Mouse (Mus musculus): ENCODE measurements around the gene Emsy. TPM values are rescaled to one million over a fixed set of nuclear protein-coding genes. Genes with fewer than 3 reads are reported as not detected.

Gene Emsy
- total RNA-seq, 2 experiments from 2014 or later = 60.9 to 63.1 TPM

DNA sequence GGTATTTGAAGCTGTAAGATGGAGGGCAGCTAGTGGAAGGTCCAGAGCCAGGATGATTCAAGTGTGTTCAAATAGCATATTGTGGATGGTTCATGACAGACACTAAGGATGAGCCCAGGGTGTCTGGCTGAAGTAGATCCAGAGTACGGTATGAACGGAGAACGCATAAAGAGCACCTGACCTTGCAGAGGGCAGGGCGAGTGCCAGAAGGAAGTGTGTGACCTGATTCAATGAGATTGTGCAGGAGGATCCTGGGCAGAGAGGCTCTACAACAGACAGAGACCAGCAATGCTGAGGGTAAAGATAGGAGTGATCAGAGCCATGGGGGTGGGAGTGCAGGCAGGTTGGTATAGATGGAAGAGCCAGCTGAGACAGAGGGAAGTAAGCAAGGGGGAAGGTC is 14.2 kb upstream of the Emsy start:
- no peak for DNase-seq (ENCODE audit: low spot score in 2 of 2)

DNA sequence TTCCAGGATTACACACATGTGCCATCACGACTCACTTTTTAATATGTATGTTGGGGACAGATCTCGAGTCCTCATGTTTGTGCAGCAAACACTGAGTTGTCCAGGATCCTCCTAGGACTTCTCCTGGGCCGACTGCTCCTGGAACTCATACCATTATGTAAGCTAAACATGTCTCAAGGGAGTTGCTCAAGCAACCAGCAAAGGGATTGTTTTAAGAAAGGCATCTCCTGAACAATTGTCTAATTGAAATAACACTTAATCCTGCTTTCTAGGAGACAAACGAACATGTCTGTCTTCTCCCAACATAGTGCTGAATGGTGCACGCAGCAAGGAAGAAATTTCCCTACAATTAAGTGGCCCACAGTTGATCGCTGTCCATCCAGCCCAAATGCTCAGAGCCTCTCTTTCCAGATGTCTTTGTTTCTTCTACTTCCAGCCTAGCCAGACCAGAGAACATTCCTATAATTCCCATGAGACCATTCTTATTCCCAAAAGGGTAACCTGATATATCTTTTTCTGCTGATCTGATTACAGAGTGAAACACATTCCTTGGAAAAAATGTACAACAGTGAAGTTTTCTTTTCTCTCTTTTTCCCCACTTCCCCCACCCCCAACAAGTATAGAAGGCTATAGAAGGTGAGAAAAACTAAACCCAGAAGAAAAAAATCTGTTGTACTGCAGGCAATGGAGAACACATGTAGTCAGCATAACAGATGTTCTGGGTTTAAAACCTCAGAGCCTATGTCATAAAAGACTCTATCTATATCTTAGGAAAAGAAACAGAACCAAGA is 11.6 kb upstream of the Emsy start:
- DNase-seq (ENCODE audit: low spot score in 2 of 2) = no peak

DNA sequence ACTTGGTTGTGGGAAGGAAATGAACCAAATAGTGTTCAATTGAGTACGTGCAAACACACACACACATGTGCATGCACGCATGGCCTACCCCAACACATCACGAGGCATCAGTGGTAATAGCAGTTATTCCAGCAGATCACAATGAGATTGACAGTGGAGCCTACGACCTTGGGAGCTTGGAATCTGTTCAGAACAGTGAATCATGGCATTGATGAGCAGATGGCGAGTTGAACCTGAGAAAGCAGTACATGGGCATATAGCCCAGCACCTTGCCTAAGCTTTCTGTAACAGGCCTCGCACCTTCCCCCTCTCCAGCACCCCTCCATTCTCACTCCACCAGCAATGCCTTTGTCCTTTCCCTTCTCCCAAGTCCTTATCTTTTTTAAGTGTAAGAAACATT is 9.1 kb upstream of the Emsy start:
- DNase-seq (ENCODE audit: low spot score in 2 of 2) = no peak

DNA sequence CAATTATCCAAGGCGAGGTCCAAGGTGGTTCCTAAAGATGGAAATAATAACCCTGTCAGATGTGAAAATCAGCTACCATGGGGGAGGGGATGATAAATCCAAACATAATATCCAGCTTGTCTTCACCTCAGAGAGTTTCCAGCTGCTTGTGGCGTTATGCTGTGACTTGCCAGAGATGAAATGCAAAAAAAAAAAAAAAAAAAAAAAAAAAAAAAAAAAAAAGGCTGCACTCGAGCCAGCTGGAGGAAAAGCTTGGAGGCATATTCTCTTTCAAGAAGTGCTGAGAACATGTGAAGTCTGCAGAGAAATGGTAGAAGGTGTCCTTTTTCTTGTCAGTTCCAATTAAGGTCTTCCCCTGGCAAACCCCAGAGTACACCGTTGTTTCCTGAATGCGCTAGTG is 8.6 kb upstream of the Emsy start:
- no peak for DNase-seq (ENCODE audit: low spot score in 2 of 2)

DNA sequence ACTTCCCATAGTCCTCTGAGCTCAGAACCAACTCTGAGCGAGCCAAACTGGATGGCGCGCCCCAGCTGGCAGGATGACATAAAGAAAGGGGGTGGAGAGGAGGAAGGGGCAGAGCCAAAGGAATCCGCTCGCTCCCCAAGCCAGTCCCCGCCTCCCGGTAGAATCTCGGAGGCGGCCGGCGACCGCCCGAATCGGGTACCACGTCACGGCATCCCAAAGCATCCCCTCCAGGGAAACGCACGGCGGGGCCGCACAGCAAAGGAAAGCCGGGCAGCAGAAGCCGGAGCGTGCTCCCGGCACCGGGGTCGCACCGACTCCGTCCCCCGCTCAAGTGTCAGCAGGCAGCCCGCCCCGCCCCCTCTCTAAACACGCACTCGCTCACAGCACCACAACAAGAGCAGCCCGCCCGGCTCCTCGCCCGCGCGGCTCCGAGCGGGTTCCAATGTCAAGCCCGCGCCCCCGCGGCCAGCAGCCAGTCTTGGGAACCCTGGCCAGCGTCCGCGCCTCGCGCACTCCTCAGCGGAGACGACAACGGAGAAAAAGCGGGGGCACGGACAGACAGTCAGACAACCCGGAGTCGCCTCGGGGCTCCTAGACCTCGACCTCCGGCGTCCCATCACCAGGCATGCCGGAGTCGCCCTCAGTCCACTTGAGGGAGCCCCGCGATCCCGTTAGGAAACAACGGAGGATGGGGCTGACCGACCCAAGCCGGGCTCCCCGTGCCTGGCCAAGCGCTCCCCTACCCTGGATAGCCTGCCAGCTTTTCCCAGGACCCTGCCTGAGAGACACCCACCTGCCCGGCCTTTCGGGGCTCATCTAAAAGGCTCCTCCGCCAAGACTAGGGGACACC is 677 bp downstream of the Emsy start:
- peak; percentile 78 to 83 for DNase-seq (ENCODE audit: low spot score in 2 of 2)

DNA sequence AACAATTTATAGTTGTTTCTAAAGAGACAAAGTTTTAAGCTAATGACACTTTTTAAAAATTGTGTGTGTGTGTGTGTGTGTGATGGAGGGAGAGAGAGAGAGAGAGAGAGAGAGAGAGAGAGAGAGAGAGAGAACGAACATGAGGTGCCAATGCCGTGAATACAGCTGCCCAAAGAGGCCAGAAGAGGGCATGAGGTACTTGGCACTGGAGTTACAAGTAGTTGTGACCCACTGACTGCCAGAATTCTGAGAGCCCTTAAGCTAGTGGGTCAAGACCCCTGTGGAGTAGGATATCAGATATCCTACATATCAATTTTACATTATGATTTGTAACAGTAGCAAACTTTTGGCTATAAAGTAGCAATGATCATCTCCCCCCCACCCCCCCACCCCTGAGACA is 4.9 kb downstream of the Emsy start:
- no peak for DNase-seq (ENCODE audit: low spot score in 2 of 2)

DNA sequence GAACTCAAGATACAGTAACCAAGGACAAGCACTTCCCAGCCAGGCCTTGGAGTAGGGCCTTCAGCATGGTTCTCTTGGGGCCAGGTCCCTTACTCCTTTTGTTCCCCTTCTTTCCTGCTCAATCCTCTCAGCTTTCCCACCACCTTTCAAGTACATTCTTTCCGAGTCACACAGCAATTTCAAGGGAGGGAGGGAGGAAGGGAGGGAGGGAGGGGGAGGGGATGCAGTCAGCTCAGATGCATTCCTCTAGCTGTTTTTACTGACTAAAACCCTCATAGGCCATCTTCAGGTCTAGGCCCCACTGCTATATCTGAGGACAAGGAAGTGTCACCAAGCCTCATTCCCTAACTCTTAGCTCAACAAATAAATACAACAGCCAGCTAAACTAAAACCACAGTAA is 12.3 kb downstream of the Emsy start:
- DNase-seq (ENCODE audit: low spot score in 2 of 2) = no peak

DNA sequence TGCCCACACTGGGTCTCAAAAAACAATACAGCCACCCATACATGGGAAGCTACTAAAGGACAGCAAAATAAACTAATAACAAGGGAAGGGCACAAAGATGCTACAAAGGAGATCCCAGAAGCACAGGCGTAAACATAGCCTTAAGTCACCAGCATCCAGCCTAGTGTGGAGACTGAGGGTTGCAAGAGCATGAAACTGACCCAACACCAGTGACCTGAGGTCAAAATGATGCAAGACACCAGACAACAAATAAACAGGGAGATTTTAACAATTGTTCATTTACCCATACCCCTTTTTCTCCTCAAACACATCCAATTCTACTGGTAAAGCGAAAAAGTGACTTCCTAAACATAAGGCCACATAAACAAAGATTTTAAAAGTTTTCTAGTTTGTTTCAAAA is 20.0 kb downstream of the Emsy start:
- DNase-seq (ENCODE audit: low spot score in 2 of 2) = no peak

DNA sequence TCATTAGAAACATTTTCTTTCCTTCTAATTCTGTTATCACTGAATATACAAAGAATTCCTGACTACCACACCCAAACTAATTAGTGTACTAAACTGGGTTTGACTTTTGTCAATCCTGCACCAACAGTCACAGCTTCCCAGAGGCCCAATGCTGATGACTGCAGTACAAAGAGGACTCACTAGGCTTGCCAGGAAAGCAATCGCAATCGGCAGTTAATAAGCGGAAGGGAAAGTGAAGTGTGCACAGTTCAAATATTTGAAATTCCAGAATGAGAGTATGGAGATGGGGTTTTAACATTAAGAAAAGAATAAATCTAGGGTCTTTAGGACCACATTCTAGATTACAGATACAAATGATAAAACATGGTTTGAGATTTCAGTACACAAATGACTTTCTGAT is 23.6 kb downstream of the Emsy start:
- DNase-seq (ENCODE audit: low spot score in 2 of 2) = no peak

DNA sequence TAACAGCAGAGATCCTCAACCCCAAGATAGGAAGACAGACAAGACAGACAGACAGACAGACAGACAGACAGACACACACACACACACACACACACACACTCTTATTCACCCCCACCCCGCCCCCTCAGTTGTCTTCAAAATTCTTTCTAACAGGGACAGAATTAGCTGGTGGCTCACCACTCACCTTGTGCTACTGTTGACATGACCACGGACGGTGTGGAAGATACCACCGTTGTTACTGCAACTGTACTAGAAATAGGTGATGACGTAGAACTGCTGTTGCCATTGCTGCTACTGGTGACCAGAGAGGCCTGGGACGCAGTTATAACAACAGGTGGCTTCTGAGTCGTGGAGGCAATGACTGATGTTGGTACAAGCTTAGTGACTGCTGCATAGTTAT is 26.6 kb downstream of the Emsy start:
- DNase-seq (ENCODE audit: low spot score in 2 of 2) = no peak

DNA sequence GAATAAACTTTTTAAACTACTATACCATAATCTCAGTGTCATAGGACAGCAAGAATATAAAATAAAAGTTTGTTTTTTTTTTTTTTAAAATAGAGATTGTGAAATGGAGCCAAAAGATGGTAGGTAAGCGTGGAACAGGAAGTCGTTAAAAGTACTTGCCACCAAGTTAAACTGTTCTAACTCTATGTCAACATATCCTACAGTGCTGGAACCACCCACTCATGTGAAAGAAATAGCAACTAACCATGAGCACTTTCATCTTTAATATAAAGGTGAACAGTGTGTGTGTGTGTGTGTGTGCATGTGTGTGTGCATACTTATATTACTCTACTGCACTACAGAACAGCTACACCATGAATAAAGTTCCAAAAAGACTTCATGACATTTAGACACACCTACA is 38.8 kb downstream of the Emsy start:
- no peak for DNase-seq (ENCODE audit: low spot score in 2 of 2)

DNA sequence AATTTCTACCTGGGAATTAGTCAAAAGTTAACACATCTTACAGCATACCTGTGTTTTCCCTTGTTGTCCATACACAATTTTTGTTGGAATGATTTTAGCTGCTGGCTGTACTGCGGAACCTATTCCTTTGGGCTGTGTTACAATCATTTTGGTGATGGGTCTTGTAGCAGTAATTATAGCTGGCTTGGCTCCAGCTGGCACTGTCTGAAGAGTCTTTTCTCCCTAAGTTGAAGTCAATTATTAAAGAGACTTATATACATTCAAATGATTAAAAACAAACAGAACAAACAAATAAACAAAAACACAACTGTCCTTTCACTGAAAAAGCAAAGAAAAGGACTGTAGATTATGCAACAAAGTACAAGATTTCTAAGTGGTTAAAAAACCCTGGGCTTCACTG is 43.6 kb downstream of the Emsy start:
- no peak for DNase-seq (ENCODE audit: low spot score in 2 of 2)

DNA sequence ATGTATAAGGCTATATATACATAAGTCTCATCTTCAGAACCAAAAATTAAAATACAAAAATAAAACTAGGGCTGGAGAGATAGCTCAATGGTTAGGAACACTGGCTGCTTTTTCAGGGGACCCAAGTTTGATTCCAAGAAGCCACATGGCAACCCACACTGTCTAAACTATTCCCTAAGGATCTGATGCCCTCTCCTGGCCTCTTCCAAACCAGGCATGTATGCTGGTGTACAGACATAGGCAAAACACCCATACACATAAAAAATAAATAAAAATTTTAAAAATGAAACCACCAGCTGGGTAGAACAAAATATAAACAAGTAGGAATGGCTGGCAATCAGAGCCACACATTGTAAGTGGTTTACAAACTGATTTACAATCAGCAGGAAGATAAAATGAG is 48.1 kb downstream of the Emsy start:
- DNase-seq (ENCODE audit: low spot score in 2 of 2) = no peak

DNA sequence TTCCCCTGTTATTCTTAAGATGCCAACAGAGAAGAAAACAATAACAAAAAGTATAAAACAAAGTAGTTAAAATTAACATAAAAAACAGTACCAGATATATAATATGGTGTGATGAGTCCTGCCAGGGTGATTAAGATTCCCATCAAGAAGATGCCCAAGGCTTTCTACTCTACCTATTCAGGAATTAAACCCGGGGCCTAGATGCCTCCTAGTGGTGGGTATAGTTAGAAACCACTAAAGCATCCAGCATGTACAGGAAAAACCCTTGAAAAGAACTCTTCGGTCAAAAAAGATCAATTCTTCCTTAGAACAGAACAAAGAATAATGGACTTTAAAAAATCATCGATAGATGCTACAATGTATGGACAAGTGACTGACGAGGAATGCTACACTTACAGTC is 49.4 kb downstream of the Emsy start:
- DNase-seq (ENCODE audit: low spot score in 2 of 2) = no peak

DNA sequence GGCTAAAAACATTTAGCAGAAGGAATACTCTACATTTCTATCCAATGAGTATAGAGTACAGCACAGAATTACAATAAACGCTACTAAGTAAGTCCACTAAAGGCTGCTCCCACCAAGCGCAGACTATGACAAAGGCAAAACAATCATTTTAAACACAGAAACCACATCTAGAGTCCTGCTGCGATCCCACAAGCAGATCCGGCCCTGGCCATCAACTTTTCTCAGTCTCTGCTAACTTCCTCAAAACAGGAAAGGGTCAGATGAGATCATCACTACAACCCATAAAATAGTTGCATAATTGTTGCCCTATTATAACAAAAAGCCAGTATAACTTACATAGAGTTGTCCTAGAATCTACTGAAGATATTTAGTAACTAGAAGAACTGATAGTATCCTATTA is 54.9 kb downstream of the Emsy start:
- DNase-seq (ENCODE audit: low spot score in 2 of 2) = no peak

DNA sequence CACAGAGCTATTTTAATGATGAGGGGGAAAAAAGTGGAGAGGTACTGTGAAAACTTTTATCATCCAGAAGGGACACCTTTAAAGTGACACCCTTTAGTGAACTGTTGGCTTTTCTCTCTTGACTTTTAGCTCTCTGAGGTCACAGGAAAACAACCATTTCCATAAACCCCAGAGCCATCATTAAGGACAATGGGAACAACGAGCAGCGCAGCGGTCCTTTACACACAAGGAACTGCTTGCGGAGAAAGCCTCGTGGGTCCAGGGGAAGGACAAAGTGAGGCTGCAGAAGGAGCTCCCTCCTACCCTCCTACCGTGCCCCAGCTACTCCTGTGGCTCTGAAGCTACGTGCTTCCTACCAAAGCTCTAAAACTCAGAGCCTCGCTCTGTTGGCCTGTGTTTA is 59.2 kb downstream of the Emsy start:
- no peak for DNase-seq (ENCODE audit: low spot score in 2 of 2)

DNA sequence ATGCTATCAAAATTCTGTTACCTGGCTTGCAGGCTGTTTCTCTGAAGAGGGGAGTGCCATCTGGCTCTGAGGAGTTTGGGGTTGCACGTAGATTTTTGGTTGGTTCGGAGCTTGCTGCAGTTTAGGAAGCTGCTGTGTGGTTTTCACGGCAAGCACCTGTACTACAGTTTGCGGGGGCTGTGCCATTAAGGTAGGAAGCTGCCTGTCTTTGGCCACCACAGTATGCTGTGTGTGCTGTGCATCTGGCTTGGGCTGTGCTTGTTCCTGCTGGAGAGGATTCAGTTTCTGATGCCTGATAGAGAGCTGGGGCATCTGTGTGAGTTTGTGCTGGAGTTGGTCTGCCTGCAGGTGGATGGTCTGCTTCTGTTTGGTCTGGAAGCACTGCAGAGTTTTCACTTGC is 61.9 kb downstream of the Emsy start:
- no peak for DNase-seq (ENCODE audit: low spot score in 2 of 2)

DNA sequence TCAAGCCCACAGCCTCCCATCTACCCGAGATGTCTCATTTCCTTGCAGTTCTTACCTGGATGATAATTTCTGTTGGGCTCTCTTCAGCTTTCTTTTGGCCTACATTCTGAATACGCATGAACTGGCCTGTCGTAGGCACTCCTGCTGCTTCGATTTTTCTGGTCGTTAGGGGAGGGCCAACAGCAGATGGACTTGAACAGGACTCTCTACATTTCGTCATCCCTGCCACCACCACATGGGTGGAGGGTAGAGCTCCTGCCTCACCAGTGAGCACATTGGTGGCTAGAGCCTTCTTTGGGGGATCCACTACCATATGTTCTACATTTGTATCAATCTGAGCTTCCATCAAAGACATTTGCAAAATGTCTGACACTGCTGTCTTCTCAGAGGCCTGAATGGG is 63.3 kb downstream of the Emsy start:
- no peak for DNase-seq (ENCODE audit: low spot score in 2 of 2)

DNA sequence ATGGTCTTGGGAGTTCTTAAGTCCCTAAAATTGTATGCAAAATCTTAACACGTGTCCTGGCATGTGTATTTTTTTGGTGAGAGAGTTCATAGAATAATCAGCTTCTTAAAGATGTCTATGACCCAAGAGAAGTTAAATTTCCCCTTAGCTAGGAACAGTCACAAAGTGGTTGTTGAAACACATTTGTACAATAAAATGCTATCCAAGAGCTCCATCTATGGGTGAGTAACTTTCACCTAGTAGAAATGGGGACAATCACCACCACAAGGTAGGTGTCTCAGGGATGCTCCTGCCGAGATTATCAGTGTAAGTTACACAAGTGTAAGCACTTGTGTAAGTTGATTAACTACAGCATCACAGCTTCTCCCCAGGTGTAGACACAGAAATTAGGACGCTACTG is 67.6 kb downstream of the Emsy start:
- no peak for DNase-seq (ENCODE audit: low spot score in 2 of 2)

DNA sequence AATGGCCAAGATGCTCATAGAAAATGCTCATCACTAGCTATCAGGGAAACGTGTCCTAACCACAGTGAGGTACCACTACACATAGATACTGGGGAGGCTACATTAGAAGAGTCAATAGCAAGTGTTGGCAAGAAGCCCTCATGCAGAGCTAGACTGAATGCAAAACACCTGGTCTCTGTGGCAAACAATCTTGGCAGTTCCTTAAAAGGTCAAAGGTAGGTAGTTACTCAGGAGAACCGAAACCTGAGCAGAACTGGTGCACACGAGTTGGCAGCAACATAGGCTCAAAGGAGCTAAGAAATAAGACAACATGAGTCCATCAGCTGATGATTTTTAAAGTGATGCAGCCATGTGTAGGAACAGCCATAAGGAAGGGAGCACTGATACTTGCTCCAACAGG is 70.3 kb downstream of the Emsy start:
- DNase-seq (ENCODE audit: low spot score in 2 of 2) = no peak

DNA sequence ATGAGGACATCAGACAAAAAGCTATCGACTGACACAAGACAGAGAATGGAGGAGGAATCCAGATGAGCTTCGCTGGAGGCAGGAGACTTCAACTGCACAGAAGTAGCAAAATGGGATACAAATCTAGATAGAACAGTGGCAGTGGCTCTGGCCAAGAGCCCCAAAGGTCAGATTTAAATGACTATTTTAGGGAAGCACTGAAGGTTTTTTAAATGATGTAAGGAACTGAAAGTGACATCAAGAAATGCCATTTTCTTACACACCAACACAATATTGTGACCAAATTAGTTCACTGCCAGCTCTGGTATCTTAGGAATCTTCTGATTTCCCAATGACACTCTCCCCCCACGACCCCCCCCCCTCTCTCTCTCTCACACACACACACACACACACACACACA is 72.0 kb downstream of the Emsy start:
- DNase-seq (ENCODE audit: low spot score in 2 of 2) = no peak

DNA sequence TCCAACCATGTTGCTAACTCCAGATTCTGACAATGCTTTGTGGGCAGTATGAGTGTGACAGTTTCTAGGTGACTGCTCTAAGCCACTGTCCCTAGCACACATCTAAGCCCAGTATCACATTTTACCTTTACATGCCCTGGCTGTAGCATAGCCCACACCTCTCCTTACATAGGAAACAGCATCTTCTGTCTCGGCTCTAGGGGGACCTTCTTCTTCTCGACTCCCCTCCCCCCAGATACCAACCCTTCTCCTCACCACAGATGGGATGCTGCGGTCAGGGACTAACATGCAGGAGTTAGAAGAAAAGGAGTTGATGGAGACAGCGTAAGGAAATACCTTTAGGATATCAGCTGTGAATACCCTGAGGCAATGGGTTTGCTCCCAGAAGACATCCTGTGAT is 75.3 kb downstream of the Emsy start:
- DNase-seq (ENCODE audit: low spot score in 2 of 2) = no peak

DNA sequence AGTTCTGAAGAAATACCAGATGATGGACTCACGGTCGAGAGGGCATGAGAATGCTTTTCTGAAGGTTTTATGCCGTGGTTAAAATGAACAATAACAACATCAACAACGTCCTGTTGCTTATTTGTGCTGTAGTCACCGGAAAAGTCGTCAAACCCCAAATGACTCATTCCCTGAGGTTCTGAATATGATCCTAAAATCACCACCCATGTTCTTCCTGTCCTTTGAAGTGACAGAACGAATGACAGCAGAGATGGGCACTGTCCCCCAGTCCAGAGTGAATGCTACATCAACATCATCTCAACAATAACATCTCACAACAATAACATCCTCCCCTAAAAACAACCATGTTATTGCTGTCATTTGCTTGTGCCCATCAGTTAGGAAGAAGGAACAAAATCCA is 76.1 kb downstream of the Emsy start:
- DNase-seq (ENCODE audit: low spot score in 2 of 2) = no peak
